Mouse (Mus musculus) intestine, embryonic 16.5 days (tissue): ENCODE data around the gene Vmn1r68. TPM values are rescaled to one million over a fixed set of nuclear protein-coding genes. Genes with fewer than 3 reads are reported as not detected.

Experiments used
- ATAC-seq: fragments of 200-750 bp; cut with Nextera tagmentation; 2 replicates; pipeline ENCODE4 v1.8.0; 2017; ENCODE audit warnings: moderate TSS enrichment, moderate library complexity
- H3K27ac ChIP-seq: fragments of 300-500 bp; sonication (generic); 2 replicates; pipeline ENCODE4 v1.5.1; 2014; ENCODE audit warnings: mild to moderate bottlenecking, low read length
- H3K27me3 ChIP-seq: fragments of 300-500 bp; sonication (generic); replicated peaks from 2 replicates; pipeline ENCODE4 v1.6.1; 2014; ENCODE audit warnings: low read length, control low read depth, mixed read lengths; ENCODE audit not compliant: control insufficient read depth, insufficient read depth
- H3K36me3 ChIP-seq: fragments of 300-500 bp; sonication (generic); 2 replicates; pipeline ENCODE4 v1.6.1; 2014; ENCODE audit warnings: low read length, control low read depth; ENCODE audit not compliant: control insufficient read depth, insufficient read depth
- H3K4me1 ChIP-seq: fragments of 300-500 bp; sonication (generic); 2 replicates; pipeline ENCODE4 v1.6.1; 2014; ENCODE audit warnings: low read length, control low read depth, mixed read lengths; ENCODE audit not compliant: control insufficient read depth, insufficient read depth
- H3K4me2 ChIP-seq: fragments of 300-500 bp; sonication (generic); 2 replicates; pipeline ENCODE4 v1.6.1; 2014; ENCODE audit warnings: low read depth, low read length, control low read depth
- H3K4me3 ChIP-seq: fragments of 300-500 bp; sonication (generic); 2 replicates; pipeline ENCODE4 v1.5.1; 2014; ENCODE audit warnings: mild to moderate bottlenecking, low read length
- H3K9ac ChIP-seq: fragments of 300-500 bp; sonication (generic); 2 replicates; pipeline ENCODE4 v1.6.1; 2014; ENCODE audit warnings: low read depth, low read length
- H3K9me3 ChIP-seq: fragments of 300-500 bp; sonication (generic); 2 replicates; pipeline ENCODE4 v1.6.1; 2016; ENCODE audit warnings: low read length, control low read depth; ENCODE audit not compliant: control insufficient read depth
- WGBS: fragments of 180-500 bp; shearing (Covaris S2); extraction: QIAGEN DNeasy Blood & Tissue Kit; methylation state at CpG from one replicate; pipeline ENCODE4 v1.1.7; 2014; 5-methylcytosine and 5-hydroxymethylcytosine counted together
- polyA plus RNA-seq: library from polyadenylated mRNA; unstranded; fragments of >200 nt; fragmentation: Nextera tagmentation; extraction: Ambion mirVana; gene quantifications from 2 replicates; pipeline ENCODE4 v1.2.1, GENCODE M21; 2015

Vmn1r68 gene
- polyA plus RNA-seq: not detected in 2 replicates

- no peak for ATAC-seq
- no peak within 1 kb of the TSS for H3K4me2 ChIP-seq
- WGBS: 73% methylated on average over 2 of the region's 2 CpGs
- no peak within 1 kb of the TSS for H3K4me3 ChIP-seq
- H3K27ac ChIP-seq: no peak within 1 kb of the TSS
- no peaks in the 10 kb centered on the region for H3K36me3 ChIP-seq
- H3K4me1 ChIP-seq: no peaks in the 10 kb centered on the region
- no peaks in the 10 kb centered on the region for H3K9me3 ChIP-seq
- H3K27me3 ChIP-seq: no peaks in the 10 kb centered on the region
- H3K9ac ChIP-seq: no peak within 1 kb of the TSS
Observed at GRCm38 (mm10) chr7:10558385-10558784, at the start of gene Vmn1r68. Gene Vmn1r68 (minus strand): TSS chr7:10558485.

DNA sequence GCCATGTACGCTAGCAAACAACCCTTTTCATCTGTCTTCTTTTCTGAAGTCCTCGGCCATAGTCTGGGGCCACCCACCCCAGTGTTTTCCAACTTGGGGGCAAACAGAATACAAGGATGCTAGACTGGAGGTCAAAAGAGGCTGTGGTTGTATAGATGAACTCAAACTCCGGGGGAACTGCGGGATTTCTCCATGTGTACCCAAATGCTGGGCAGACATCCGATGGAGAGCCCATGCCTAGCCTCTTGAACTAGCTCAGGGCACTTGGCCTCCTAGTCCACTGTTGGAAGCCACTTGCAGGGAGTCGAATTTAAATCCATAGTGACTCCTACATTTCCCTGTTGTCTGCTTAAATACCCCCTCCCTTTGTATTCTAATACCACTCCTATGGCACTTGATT, 62.7 kb downstream of the Vmn1r68 start:
- WGBS: 33% methylated on average over 6 of the region's 6 CpGs
- peak overlapping the region; percentile 66 for H3K4me3 ChIP-seq
- no peaks in the 10 kb centered on the region for H3K9me3 ChIP-seq
- H3K4me1 ChIP-seq: peaks cover 6% of the 10 kb centered on the region
- H3K27ac ChIP-seq: no peak overlapping the region
- no peak overlapping the region for H3K4me2 ChIP-seq
- no peak overlapping the region for H3K9ac ChIP-seq
- no peaks in the 10 kb centered on the region for H3K27me3 ChIP-seq
- peak; percentile 36; the same call in 1 of the 2 replicates for ATAC-seq
- 0 out of 2 replicates have a peak, but pooled peaks cover 3% of the 10 kb centered on the region for H3K36me3 ChIP-seq

DNA sequence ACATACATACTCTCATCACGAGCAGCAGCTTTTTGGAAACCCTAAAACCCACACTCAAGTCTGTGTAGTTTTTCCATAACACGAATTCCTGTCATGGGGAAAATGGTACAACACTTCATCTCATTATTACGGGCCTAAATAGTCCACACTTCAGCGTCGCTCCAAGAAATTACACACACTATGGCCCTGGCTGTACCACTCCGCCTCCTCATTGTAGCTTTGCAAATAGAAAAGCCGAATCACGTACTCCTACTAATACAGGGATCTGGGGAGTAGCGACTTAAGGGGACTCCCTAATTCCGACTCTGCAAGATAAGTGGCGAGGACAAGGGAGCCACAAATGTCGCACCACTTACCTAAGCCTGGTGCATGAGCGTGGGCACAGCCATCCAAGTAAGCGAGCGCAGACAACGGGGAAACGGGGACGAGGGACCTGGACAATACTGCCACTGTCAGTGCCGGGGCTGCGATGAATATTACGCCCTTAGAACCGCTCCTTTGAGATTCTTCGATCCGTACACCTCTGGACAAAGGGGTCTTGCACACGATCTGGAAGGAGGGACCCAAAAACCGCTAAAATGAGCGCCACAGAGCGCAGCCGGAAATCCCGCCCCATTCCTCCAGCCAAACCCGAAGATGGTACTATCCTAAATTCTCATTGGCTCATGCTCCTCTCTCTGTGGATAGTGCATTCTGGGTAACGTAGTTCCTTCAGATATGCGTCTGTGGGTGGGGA, 63.3 kb downstream of the Vmn1r68 start, which contains the start of gene Zik1:
Zik1 (minus strand) TSS at position 609 of the 736 bp plus-strand sequence.
- Histone ChIP-seq H3K4me1 (peaks cover 6% of the 10 kb centered on the region), H3K9me3 (no peaks in the 10 kb centered on the region), H3K27ac (no peak within 1 kb of the TSS), H3K36me3 (0 out of 2 replicates have a peak, but pooled peaks cover 3% of the 10 kb centered on the region), H3K9ac (peak within 1 kb of the TSS; percentile 66), H3K27me3 (no peaks in the 10 kb centered on the region), H3K4me2 (peak within 1 kb of the TSS; percentile 58), H3K4me3 (peak within 1 kb of the TSS; percentile 66)
- peak; percentile 100 for ATAC-seq
- 1% methylated on average over 33 of the region's 33 CpGs for WGBS

GRCm38 (mm10) chr7:10480588-10481233, 77.6 kb downstream of the Vmn1r68 start:
- WGBS: 57% methylated on average over 18 of the region's 18 CpGs
- H3K9me3 ChIP-seq: no peaks in the 10 kb centered on the region

DNA sequence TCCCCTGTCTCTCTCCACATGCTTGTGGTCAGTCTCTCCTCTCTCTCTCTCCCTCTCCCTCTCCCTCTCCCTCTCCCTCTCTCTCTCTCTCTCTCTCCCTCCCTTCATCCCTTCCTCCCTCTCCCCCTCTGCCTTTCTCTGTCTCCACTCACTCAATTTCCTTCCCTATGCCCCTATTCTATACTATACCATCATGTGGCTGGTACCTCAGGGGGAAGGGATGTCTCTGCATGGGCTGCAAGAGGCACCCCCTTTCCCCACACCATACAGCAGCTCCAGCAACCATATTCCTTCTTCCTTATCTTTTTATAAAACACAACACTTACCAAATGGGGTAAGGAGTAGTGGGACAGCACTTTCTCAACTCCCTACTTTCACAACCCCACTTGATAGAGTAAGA, 78.5 kb downstream of the Vmn1r68 start:
- Histone ChIP-seq H3K4me2 (no peak overlapping the region), H3K9me3 (no peaks in the 10 kb centered on the region), H3K36me3 (no peaks in the 10 kb centered on the region), H3K27ac (no peak overlapping the region), H3K9ac (no peak overlapping the region), H3K4me3 (no peak overlapping the region), H3K4me1 (no peaks in the 10 kb centered on the region), H3K27me3 (no peaks in the 10 kb centered on the region)
- no peak for ATAC-seq

More at GRCm38 (mm10) chr7:10480588-10481233, 77.6 kb downstream of the Vmn1r68 start:
- Histone ChIP-seq H3K4me2 (no peak overlapping the region), H3K4me3 (peak overlapping the region; percentile 14; the same call in 1 of the 2 replicates), H3K36me3 (no peaks in the 10 kb centered on the region), H3K27me3 (no peaks in the 10 kb centered on the region), H3K9ac (no peak overlapping the region), H3K27ac (no peak overlapping the region), H3K4me1 (no peaks in the 10 kb centered on the region)
- no peak for ATAC-seq

GRCm38 (mm10) chr7:10458166-10458565, 100.1 kb downstream of the Vmn1r68 start:
- Histone ChIP-seq H3K4me1 (no peaks in the 10 kb centered on the region), H3K36me3 (no peaks in the 10 kb centered on the region), H3K4me3 (no peak overlapping the region), H3K4me2 (no peak overlapping the region), H3K9ac (no peak overlapping the region), H3K27ac (no peak overlapping the region), H3K27me3 (no peaks in the 10 kb centered on the region), H3K9me3 (no peaks in the 10 kb centered on the region)
- 68% methylated on average over 3 of the region's 3 CpGs for WGBS
- ATAC-seq: no peak

Other genes with a start within 250 kb of the Vmn1r68 start
- gene Vmn1r67, start 115.2 kb downstream of the Vmn1r68 start, polyA plus RNA-seq: not detected in 2 replicates
- 4.9 and 5.4 TPM in 2 replicates for gene Zik1, start 63.1 kb downstream of the Vmn1r68 start, polyA plus RNA-seq
- not detected in 2 replicates for gene Vmn1r69, start 55.2 kb upstream of the Vmn1r68 start, polyA plus RNA-seq
- not detected in 2 replicates for gene Vmn1r70, start 73.0 kb upstream of the Vmn1r68 start, polyA plus RNA-seq
- gene Nlrp4b, start 129.3 kb upstream of the Vmn1r68 start, polyA plus RNA-seq: not detected in 2 replicates
- not detected in 2 replicates for gene Vmn1r71, start 195.9 kb upstream of the Vmn1r68 start, polyA plus RNA-seq